Mouse (Mus musculus) small intestine, adult 2 months (tissue): ENCODE measurements around the gene Pcbp2. TPM values are rescaled to one million over a fixed set of nuclear protein-coding genes. Genes with fewer than 3 reads are reported as not detected.

Experiments used
- H3K27ac ChIP-seq: fragments of 200-500 bp; 2 replicates; pipeline ENCODE4 v1.5.1; 2012; ENCODE audit warnings: low read depth, low read length, control low read depth, inconsistent platforms; ENCODE audit not compliant: insufficient read depth
- H3K27me3 ChIP-seq: fragments of 200-500 bp; 2 replicates; pipeline ENCODE4 v1.6.1; 2012; ENCODE audit warnings: mild to moderate bottlenecking, moderate library complexity, low read length, inconsistent platforms; ENCODE audit not compliant: control insufficient read depth, insufficient read depth
- H3K36me3 ChIP-seq: fragments of 200-500 bp; 2 replicates; pipeline ENCODE4 v1.6.1; 2012; ENCODE audit warnings: mild to moderate bottlenecking, low read length, control low read depth, inconsistent platforms; ENCODE audit not compliant: control insufficient read depth, insufficient read depth
- H3K4me1 ChIP-seq: fragments of 200-500 bp; 2 replicates; pipeline ENCODE4 v1.6.1; 2012; ENCODE audit warnings: low read length, inconsistent platforms, mixed read lengths; ENCODE audit not compliant: control insufficient read depth, insufficient read depth, insufficient read length
- H3K4me3 ChIP-seq: fragments of 200-500 bp; 2 replicates; pipeline ENCODE4 v1.5.1; 2012; ENCODE audit warnings: low read depth, mild to moderate bottlenecking, control low read depth, inconsistent platforms, low read length, moderate library complexity
- CTCF ChIP-seq: fragments of 200-500 bp; IDR thresholded peaks from 2 replicates; pipeline ENCODE4 v1.5.1; 2012; ENCODE audit warnings: low read depth, mild to moderate bottlenecking, control low read depth, inconsistent platforms, low read length, moderate library complexity, mixed read lengths; ENCODE audit not compliant: insufficient replicate concordance, insufficient read length; ENCODE audit errors: extremely low read depth
- POLR2A ChIP-seq: fragments of 200-500 bp; IDR thresholded peaks from 2 replicates; pipeline ENCODE4 v1.6.1; 2012; ENCODE audit warnings: low read depth, mild to moderate bottlenecking, control low read depth, inconsistent platforms, low read length, moderate library complexity
- WGBS: fragments of 180-500 bp; shearing (Covaris S2); methylation state at CpG from one replicate; pipeline ENCODE4 v1.1.7; 2018; 5-methylcytosine and 5-hydroxymethylcytosine counted together
- polyA plus RNA-seq: library from polyadenylated mRNA; depleted of rRNA; stranded (reverse); fragments of >200 nt; gene quantifications from 2 replicates; pipeline ENCODE4 v1.2.3, GENCODE M21; 2012; rRNA removed

The Pcbp2 gene
- polyA plus RNA-seq, 1 experiment: 442 TPM

- H3K27ac ChIP-seq: no peak overlapping the region
- peaks cover 55% of the 10 kb centered on the region for H3K36me3 ChIP-seq
- no peaks in the 10 kb centered on the region for H3K27me3 ChIP-seq
- no peak for TF ChIP-seq CTCF
- no peak for TF ChIP-seq POLR2A
- peaks cover 3% of the 10 kb centered on the region; the same call in 1 of the 2 replicates for H3K4me1 ChIP-seq
- H3K4me3 ChIP-seq: no peak overlapping the region
- WGBS: 90% methylated on average over 7 of the region's 7 CpGs
Measured at GRCm38 (mm10) chr15:102533926-102534325, 63.6 kb downstream of the Pcbp2 start.

- no peaks in the 10 kb centered on the region for H3K27me3 ChIP-seq
- WGBS: 91% methylated on average over 4 of the region's 4 CpGs
- no peak for TF ChIP-seq CTCF
- TF ChIP-seq POLR2A: no peak
- H3K36me3 ChIP-seq: peaks cover 46% of the 10 kb centered on the region
- no peak overlapping the region for H3K4me3 ChIP-seq
- no peaks in the 10 kb centered on the region for H3K4me1 ChIP-seq
- no peak overlapping the region for H3K27ac ChIP-seq
Measured at GRCm38 (mm10) chr15:102544801-102545200, 74.5 kb downstream of the Pcbp2 start.

- WGBS: 93% methylated on average over 3 of the region's 3 CpGs
- H3K27me3 ChIP-seq: no peaks in the 10 kb centered on the region
- no peak overlapping the region for H3K4me3 ChIP-seq
- no peaks in the 10 kb centered on the region for H3K4me1 ChIP-seq
- H3K27ac ChIP-seq: no peak overlapping the region
- TF ChIP-seq CTCF (no peak), POLR2A (no peak)
- H3K36me3 ChIP-seq: peaks cover 38% of the 10 kb centered on the region
Measured at GRCm38 (mm10) chr15:102546246-102546645, 75.9 kb downstream of the Pcbp2 start.

- Histone ChIP-seq H3K27ac (no peak overlapping the region), H3K27me3 (no peaks in the 10 kb centered on the region), H3K4me3 (no peak overlapping the region), H3K4me1 (no peaks in the 10 kb centered on the region), H3K36me3 (peaks cover 40% of the 10 kb centered on the region)
- WGBS: 84% methylated on average over 3 of the region's 3 CpGs
- TF ChIP-seq CTCF (no peak), POLR2A (no peak)
Measured at GRCm38 (mm10) chr15:102546677-102547427, 76.5 kb downstream of the Pcbp2 start.

GRCm38 (mm10) chr15:102547478-102547877 is 77.1 kb downstream of the Pcbp2 start:
- no peak overlapping the region for H3K4me3 ChIP-seq
- H3K36me3 ChIP-seq: peaks cover 42% of the 10 kb centered on the region
- H3K27ac ChIP-seq: no peak overlapping the region
- H3K4me1 ChIP-seq: no peaks in the 10 kb centered on the region
- TF ChIP-seq CTCF (no peak), POLR2A (no peak)
- WGBS: 97% methylated on average over 3 of the region's 3 CpGs
- H3K27me3 ChIP-seq: no peaks in the 10 kb centered on the region

Other genes starting within 250 kb of the Pcbp2 start
- 16.4 and 23.2 TPM in 2 replicates for gene Itgb7, start 238.6 kb upstream of the Pcbp2 start, polyA plus RNA-seq
- 5.9 and 6.7 TPM in 2 replicates for gene Rarg, start 213.0 kb upstream of the Pcbp2 start, polyA plus RNA-seq
- gene Gm9918, start 200.0 kb upstream of the Pcbp2 start, polyA plus RNA-seq: not detected in 2 replicates
- gene Mfsd5, start 191.1 kb upstream of the Pcbp2 start, polyA plus RNA-seq: 38.0 and 67.0 TPM in 2 replicates
- gene Espl1, start 174.3 kb upstream of the Pcbp2 start, polyA plus RNA-seq: 3.6 and 5.8 TPM in 2 replicates
- gene Pfdn5, start 144.4 kb upstream of the Pcbp2 start, polyA plus RNA-seq: 41.8 and 47.8 TPM in 2 replicates
- 15.9 and 30.0 TPM in 2 replicates for gene Myg1, start 138.8 kb upstream of the Pcbp2 start, polyA plus RNA-seq
- gene Aaas, start 119.8 kb upstream of the Pcbp2 start, polyA plus RNA-seq: 10.2 and 20.3 TPM in 2 replicates
- not detected in 2 replicates for gene Sp7, start 103.4 kb upstream of the Pcbp2 start, polyA plus RNA-seq
- gene Sp1, start 64.4 kb upstream of the Pcbp2 start, polyA plus RNA-seq: 7.0 and 13.8 TPM in 2 replicates
- gene Amhr2, start 25.2 kb upstream of the Pcbp2 start, polyA plus RNA-seq: 0.18 and 2.7 TPM in 2 replicates
- 351 and 585 TPM in 2 replicates for gene Prr13, start 11.5 kb upstream of the Pcbp2 start, polyA plus RNA-seq
- gene Gm10337, start 33.2 kb downstream of the Pcbp2 start, polyA plus RNA-seq: not detected in 2 replicates
- gene Map3k12, start 46.5 kb downstream of the Pcbp2 start, polyA plus RNA-seq: 1.4 and 2.1 TPM in 2 replicates
- gene Tarbp2, start 47.7 kb downstream of the Pcbp2 start, polyA plus RNA-seq: 43.2 and 71.1 TPM in 2 replicates
- 2.3 and 2.7 TPM in 2 replicates for gene Npff, start 54.4 kb downstream of the Pcbp2 start, polyA plus RNA-seq
- gene Gm28047, start 154.5 kb downstream of the Pcbp2 start, polyA plus RNA-seq: not detected in 2 replicates
- gene Atf7, start 154.9 kb downstream of the Pcbp2 start, polyA plus RNA-seq: 20.4 and 38.6 TPM in 2 replicates
- 110 and 295 TPM in 2 replicates for gene Atp5g2, start 201.8 kb downstream of the Pcbp2 start, polyA plus RNA-seq